Mouse (Mus musculus): ENCODE data around the gene Btbd35f22. TPM values are rescaled to one million over a fixed set of nuclear protein-coding genes. Genes with fewer than 3 reads are reported as not detected.
"Not testable (repeated sequence)": the region's sequence is repeated elsewhere in the genome, so short reads cannot be mapped to it uniquely, and the experiment has no call there.

The Btbd35f22 gene
- not detected in 2 replicates for total RNA-seq (2012; rRNA removed)

DNA sequence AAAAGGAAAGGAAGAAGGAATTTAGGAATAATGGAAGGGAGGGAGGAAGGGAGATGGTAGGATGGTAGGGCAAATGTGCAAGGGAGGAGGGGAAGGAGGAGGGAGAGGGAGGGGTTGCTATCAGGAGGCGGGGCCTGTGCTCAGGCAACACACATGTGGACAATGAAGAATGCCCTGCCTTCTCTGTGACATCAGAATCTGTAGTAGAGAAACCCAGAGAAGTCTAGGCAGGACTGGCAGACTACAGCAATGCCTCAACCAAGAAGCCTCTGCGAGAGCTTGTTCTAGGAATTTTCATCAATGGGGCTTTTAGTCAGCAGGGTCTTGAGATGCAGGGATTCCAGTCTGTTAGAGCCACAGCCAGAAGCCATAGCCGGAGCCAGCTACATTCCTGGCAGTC, at the start of gene Btbd35f22:
Gene Btbd35f22, plus strand, starts transcription at position 301 of the 400 bp plus-strand sequence.
- H3K9me3 ChIP-seq (ENCODE audit: control insufficient read depth, insufficient read depth, low read depth, low read length); H3K4me3 ChIP-seq (ENCODE audit: insufficient read depth in 1 of 2, low read depth in 1 of 2, low read length in 2 of 2, poor library complexity in 1 of 2, severe bottlenecking in 1 of 2); DNase-seq (ENCODE audit: low read depth, low spot score); H3K9ac ChIP-seq (ENCODE audit: insufficient read depth, low read depth, low read length, poor library complexity, severe bottlenecking); H3K36me3 ChIP-seq (ENCODE audit: control insufficient read depth, insufficient read depth, low read length, poor library complexity, severe bottlenecking); H3K27ac ChIP-seq (ENCODE audit: insufficient read depth, low read depth, low read length, poor library complexity, severe bottlenecking); H3K4me1 ChIP-seq (ENCODE audit: control insufficient read depth in 2 of 2, insufficient read depth in 2 of 2, low read length in 2 of 2, poor library complexity in 1 of 2); in situ Hi-C loops (cut with MboI; ENCODE audit: low sequenced_read_pairs in 2 of 2, unreplicated experiment in 2 of 2): not testable (repeated sequence)

Other genes starting within 250 kb of the Btbd35f22 start
- not detected in 2 replicates for gene Gm21637, start 85.8 kb upstream of the Btbd35f22 start, total RNA-seq (2012; rRNA removed)
- 0.22 TPM in 1 of 2 replicates, not detected in the other for gene Btbd35f2, start 230.6 kb downstream of the Btbd35f22 start, total RNA-seq (2012; rRNA removed)

Measured in ES-E14 (cell line).